Mouse (Mus musculus) MN1 (cell line): ENCODE results near the gene Ilf3.

ENCODE experiments used
- DNase-seq: peaks from one replicate; pipeline ENCODE4 v3.0.0-alpha.2; 2016; ENCODE audit warnings: low spot score

Ilf3 gene

GRCm38 (mm10) chr9:21438219-21438618 lies 70.5 kb downstream of the Ilf3 start:
- peak; percentile 32 for DNase-seq

- peak; percentile 79 for DNase-seq
Measured at GRCm38 (mm10) chr9:21439456-21439855, 71.8 kb downstream of the Ilf3 start.

- no peak for DNase-seq
Measured at GRCm38 (mm10) chr9:21439914-21440313, 72.2 kb downstream of the Ilf3 start.

- no peak for DNase-seq
Measured at GRCm38 (mm10) chr9:21440387-21440786, 72.7 kb downstream of the Ilf3 start.

GRCm38 (mm10) chr9:21443853-21444252 lies 76.2 kb downstream of the Ilf3 start:
- DNase-seq, result no peak

GRCm38 (mm10) chr9:21444574-21444973 lies 76.9 kb downstream of the Ilf3 start:
- no peak for DNase-seq

GRCm38 (mm10) chr9:21445081-21445744 lies 77.5 kb downstream of the Ilf3 start:
- no peak for DNase-seq

- DNase-seq, result no peak
Measured at GRCm38 (mm10) chr9:21447778-21448177, 80.1 kb downstream of the Ilf3 start.

- no peak for DNase-seq
Measured at GRCm38 (mm10) chr9:21449710-21450109, 82.0 kb downstream of the Ilf3 start.

- DNase-seq, result no peak
Measured at GRCm38 (mm10) chr9:21450270-21450669, 82.6 kb downstream of the Ilf3 start.

GRCm38 (mm10) chr9:21451391-21451790 lies 83.7 kb downstream of the Ilf3 start:
- DNase-seq, result no peak

GRCm38 (mm10) chr9:21451870-21452269 lies 84.2 kb downstream of the Ilf3 start:
- DNase-seq, result no peak

- no peak for DNase-seq
Measured at GRCm38 (mm10) chr9:21453003-21453402, 85.3 kb downstream of the Ilf3 start.

GRCm38 (mm10) chr9:21453459-21453858 lies 85.8 kb downstream of the Ilf3 start:
- DNase-seq, result no peak

- no peak for DNase-seq
Measured at GRCm38 (mm10) chr9:21454556-21454955, 86.9 kb downstream of the Ilf3 start.
